Mouse (Mus musculus) frontal cortex, postnatal 36 days (tissue): ENCODE results near the gene Galnt10.

Source experiments
- DNase-seq, 2 experiments: peaks; one replicate each; pipeline ENCODE4 v3.0.0; 2022; ENCODE audit warnings: low spot score in 2 of 2

Galnt10 gene

DNA sequence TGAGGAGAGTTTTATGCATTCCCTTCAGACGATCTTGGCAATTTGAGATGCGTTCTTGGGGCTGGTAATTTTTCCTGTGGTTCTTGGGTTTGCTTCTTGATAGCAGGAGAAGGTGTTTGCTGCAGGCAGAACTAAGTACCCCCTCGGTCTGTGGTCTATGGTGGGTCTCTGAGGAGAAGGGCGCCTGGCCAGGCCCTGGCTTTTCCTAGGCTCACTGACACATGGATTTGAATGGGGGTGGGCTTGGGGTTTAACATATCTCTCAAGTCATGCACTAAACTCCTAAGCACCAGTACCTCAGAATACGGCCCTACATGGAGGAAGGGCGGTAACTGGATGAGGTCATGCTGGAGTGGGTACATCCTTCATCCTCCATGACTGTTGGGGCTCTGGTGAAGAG, 13.5 kb downstream of the Galnt10 start:
- DNase-seq, result no peak

DNA sequence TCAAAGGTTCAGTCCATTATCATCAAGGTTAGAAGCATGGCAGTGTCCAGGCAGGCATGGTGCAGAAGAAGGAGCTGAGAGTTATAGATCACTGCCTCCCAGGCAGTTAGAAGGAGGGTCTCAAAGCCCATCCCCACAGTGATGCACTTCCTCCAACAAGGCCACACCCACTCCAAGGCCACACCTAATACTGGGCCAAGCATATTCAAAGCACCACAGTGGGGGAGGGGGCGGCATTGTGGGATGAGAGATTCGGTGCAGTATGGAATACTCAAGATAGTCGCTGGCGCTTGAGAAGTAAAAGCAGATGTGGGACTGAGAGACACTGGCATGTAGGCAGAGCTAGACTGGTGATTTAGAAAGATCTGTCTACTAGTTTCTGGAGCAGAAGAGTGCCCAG, 14.9 kb downstream of the Galnt10 start:
- DNase-seq, result no peak

DNA sequence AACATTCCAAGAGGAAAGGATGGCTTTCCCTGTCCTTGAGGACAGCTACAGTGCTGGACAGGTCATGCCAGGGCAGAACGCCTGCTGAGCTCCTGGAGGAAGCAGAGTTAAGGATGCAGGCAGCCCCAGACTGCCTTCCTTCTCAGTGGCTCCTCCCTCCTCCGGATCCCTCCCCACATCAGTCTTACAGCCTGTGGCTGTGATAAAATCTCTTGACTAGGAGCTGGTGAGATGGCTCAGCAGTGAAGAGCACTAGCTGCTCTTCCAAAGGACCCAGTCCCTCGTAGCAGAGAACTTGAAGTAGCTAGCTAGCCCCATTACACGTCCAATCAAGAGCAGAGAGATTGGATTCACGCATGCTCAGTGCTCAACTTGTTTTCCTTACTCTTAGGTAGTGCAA, 15.6 kb downstream of the Galnt10 start:
- no peak for DNase-seq

- DNase-seq, result no peak
These were observed 16.4 kb downstream of the Galnt10 start for GRCm38 (mm10) chr11:57661492-57662229.

- DNase-seq, result no peak
These were observed 17.0 kb downstream of the Galnt10 start for GRCm38 (mm10) chr11:57662231-57662630.

GRCm38 (mm10) chr11:57663271-57663670, 18.0 kb downstream of the Galnt10 start:
- DNase-seq, result no peak

GRCm38 (mm10) chr11:57664741-57665140, 19.5 kb downstream of the Galnt10 start:
- no peak for DNase-seq

DNA sequence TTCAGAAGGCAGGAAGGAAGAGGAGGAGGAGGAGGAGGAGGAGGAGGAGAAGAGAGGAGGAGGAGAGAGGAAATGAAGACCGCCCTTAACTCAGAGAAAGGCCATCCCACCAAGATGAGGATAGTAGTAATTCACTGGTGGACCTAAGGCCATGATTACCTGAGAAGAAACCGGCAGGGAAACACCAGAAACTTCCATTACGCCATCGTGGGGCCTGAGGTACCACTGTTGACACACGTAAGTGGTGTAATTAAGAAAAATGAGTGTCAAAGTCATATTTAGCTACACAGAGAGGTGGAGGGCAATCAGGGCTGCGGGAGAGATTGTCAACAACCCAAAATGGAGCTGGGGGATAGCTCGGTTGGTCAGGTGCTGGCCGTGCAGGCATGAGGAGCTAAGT, 23.0 kb downstream of the Galnt10 start:
- no peak for DNase-seq

DNA sequence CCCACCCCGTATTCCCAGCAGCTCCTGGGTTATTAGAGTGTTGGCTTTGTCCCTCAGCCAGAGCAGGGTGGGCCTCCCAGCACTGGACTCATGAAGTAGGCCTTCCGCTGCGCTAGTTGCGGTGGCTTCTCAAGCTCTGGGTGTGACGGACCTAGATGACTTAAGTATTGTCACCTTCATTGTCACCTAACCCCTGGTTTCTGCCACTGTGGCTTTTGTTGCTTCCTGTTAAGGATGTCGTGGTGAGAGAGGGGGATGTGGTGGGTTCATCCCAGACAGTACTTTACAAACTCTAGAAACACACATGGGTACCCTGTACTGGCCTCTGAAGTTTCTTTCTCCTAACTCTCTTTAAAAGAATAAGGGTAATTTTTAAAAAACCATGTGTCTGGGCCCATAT, 24.3 kb downstream of the Galnt10 start:
- no peak for DNase-seq

DNA sequence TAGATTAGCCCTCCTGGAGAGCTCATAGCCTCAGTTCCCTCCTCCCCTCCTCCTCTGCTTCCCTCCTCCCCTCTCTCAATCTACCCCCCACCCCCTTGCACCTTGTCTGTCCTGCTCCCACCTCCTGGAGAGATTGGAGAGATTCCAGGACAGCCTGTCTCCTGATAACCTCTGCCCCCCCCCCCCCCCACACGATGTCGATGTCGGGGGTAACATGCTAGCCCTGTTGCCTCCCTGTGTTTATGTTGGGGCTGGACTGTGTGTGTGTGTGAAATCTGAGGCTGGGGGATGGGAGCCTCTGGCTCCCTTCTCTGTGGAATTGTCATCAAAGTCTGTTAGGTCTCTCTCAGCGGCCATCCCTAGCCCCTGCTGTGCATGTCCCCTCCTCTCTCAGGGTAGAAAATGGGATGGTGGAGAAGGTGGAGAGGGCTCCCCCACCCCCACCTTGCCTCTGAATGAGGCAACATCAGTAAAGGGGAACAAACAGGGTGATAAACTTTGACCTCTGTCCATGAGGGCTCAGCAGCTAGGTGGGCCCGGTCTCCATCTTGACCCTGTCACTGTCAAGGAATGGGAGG, 26.0 kb downstream of the Galnt10 start:
- DNase-seq, result no peak

GRCm38 (mm10) chr11:57671797-57672196, 26.6 kb downstream of the Galnt10 start:
- DNase-seq, result no peak

- no peak for DNase-seq
These were observed 27.8 kb downstream of the Galnt10 start for GRCm38 (mm10) chr11:57672995-57673394.

GRCm38 (mm10) chr11:57673977-57674687, 28.9 kb downstream of the Galnt10 start:
- DNase-seq, result peak; percentile 24 to 33

- no peak for DNase-seq
These were observed 32.0 kb downstream of the Galnt10 start for GRCm38 (mm10) chr11:57677261-57677660.

GRCm38 (mm10) chr11:57682589-57682988, 37.3 kb downstream of the Galnt10 start:
- no peak for DNase-seq

DNA sequence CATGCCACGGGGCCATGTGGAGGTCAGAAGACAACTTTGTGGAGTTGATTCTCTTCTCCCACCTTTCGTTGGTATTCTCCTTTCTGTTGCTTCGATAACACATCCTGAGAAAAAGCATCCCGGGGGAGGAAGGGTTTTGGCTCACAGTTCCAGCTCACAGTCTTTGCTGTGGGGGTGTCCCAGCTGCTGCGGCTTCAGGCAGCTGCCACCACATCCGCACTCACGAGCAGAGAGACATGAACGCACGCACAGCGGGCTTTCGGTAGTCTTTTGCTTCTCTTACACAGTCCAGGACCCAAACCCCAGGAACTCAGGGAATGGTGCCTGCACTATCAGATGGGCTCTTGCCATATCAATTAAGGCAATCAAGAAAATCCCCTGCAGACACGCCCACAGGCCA, 37.9 kb downstream of the Galnt10 start:
- DNase-seq, result peak; percentile 21 to 35

- DNase-seq, result no peak
These were observed 38.7 kb downstream of the Galnt10 start for GRCm38 (mm10) chr11:57683931-57684330.

DNA sequence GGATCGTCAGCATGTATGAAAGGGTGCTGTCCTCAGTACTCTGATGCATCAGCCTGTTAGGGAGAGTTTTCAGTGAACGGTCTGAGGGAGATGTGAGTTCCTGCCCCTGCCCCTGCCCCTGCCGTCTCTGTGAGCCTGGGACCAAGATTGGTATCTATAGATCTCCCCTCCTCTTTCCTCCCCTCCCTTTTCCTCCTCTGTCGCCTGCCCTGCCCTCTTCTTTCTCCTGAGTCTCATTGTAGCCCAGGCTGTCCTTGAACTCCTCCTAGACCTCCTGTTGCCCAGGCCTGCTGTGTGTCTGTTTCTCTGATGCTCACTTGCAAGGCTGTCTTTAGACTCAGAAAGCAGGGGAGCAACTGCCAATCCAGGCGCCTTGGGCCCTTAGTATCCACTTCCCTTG, 39.6 kb downstream of the Galnt10 start:
- DNase-seq, result no peak

DNA sequence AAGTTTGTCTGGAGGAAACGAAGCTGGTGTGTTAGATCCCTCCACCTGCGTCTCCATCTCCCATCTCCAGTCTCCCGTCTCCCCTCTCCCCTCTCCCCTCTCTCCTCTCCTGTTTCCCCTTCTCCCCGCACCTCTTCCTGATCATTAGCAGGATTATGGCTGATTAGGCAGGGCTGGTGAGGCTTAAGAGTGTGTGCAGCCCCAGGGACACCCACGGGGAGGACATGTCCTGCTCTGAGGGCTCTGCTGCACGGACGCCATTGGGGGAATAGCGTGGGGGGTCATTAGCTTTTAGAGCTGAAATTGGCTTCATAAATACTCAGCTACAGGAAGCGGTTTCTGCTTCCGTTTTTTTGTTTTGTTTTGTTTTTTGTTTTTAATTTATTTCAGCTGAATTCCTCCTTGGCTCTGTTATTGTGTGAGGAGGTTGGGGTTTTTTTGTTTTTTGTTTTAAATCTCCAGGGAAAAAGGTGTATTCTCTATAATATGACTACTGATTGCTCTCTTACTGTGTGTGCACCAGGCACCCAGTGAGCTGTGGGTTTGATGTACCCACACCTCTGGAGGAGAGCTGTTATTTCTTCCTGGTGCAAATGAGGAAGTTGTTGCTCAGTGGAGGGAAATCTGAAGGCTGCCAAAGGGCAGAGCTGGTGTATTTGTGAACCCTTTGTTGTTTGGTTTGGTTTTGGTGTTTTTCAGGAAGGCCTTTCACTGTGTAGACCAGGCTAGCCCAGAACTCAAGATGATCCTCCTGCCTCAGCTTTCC, 40.6 kb downstream of the Galnt10 start:
- DNase-seq, result no peak

- DNase-seq, result no peak
These were observed 41.6 kb downstream of the Galnt10 start for GRCm38 (mm10) chr11:57686797-57687196.

DNA sequence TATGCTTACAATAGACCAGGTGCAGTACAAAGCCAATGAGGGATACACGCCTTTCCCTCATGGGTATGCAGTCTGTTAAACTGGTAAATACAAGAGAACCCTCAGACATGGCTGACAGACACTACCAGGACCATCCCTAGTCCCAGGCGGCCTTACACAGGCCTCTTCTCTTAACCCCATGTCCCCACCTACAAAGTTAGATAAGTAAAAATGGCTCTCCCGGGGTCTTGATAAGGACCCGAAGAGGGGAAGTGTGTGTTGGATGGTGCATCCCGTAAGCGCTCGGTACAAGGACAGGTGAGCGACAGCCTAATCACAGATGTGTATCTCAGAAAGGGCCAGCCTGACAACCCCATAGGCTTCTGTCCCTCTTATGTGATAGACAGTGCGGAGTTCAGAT, 42.0 kb downstream of the Galnt10 start:
- no peak for DNase-seq

DNA sequence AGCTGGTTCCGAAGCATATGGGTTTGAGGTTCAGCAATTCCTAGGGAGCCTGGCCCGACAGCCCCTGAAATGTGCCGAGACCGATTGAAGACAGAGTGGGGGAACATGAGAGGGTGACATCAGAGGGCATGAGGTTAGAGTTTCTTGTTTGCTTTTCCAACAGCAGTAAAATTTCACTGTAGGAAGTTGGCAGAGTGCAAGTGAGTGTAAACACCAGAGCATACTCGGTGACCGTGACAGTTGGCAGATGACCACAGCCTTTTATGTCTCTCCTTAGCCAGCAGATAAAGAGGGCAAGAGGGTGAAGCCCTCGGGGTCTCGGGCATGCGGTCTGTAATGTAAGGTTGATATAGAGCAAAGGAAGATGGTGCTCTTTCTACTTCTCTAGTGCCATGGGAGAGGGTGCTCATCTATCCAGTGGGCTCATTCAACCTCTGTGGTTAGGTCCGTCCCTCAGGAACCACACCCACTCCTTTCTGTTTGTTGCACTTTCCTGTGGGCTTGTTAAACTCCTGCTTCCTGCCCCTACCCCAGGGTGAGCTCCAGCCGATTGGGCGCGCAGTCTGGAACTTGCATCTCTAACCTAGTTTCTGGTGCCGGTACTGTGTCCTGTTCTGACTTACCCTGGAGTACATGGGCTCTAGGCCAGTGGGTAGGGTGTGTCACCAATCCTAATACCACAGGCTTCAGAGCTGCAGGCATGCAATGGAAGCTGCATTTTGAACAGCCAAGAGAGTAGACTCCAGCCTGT, 43.1 kb downstream of the Galnt10 start:
- no peak for DNase-seq
